Mouse (Mus musculus): Measurements from ENCODE around the gene Naglu. TPM values are rescaled to one million over a fixed set of nuclear protein-coding genes. Genes with fewer than 3 reads are reported as not detected.

Naglu gene
- polyA plus RNA-seq, 1 experiment from 2014 or later = 12.5 TPM

DNA sequence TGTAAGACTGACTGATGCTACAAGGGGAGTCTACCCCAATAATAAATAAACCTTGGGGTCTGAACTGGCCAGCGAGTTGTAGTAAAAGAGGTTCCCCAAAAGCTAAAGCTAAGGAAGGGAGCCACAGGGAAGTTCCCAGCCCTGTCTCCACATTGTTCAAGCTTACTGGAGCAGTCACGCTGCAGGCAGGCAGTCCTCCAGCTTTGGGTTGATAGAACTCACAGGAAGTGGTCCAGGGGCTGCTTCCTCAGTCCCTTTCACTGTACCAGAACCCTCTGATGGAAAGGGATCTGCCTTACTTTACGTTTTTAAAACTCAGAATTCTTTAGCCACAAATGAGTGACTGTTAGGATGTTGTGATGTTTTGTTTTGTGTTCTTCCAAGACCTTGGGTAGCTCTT, 22.3 kb upstream of the Naglu start:
- Histone ChIP-seq H3K9me3 (ENCODE audit: control insufficient read depth, low read length) (no peaks in the 10 kb centered on the region), H3K27ac (replicated peaks in 1 of 2; ENCODE audit: control insufficient read depth in 1 of 2, insufficient read depth in 1 of 2, low read depth in 2 of 2, low read length in 2 of 2) (no peak overlapping the region), H3K4me2 (ENCODE audit: low read length) (no peak overlapping the region), H3K4me3 (ENCODE audit: control insufficient read depth in 1 of 2, insufficient read depth in 1 of 2, low read depth in 1 of 2, low read length in 2 of 2) (no peak overlapping the region), H3K9ac (ENCODE audit: low read length) (no peak overlapping the region), H3K4me1 (ENCODE audit: control insufficient read depth in 2 of 2, insufficient read depth in 2 of 2, low read length in 2 of 2) (peaks cover 2 to 4% of the 10 kb centered on the region in 2 experiments; a peak in 2 of 4 replicates), H3K36me3 (ENCODE audit: control insufficient read depth, insufficient read depth, low read length) (peaks cover 97% of the 10 kb centered on the region), H3K27me3 (ENCODE audit: control insufficient read depth, insufficient read depth, low read length) (no peaks in the 10 kb centered on the region)
- no peak for ATAC-seq (ENCODE audit: insufficient number of reproducible peaks, insufficient read depth, low FRiP score, low read depth)
- 75% methylated on average over 3 of the region's 3 CpGs for WGBS

DNA sequence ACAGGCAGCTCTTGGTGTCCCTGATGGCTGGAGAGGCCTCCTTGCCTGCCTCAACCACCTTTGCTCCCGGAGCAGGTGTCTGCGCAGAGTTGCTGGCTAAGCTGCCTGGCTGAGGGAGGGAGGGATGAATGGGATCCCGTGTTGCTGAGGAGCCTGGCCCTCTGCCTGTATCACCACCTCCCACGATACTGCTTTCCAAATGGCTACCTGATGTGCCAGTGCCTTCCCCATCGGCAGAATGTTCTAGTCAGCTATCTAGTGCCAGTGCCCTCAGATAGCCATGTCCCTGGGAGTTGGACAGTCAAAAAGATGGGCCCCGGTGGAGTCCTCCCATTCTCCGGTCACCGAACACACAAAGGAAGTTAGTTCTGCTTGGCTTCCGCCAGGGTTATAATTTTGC, 19.5 kb upstream of the Naglu start:
- Histone ChIP-seq H3K4me3 (ENCODE audit: control insufficient read depth in 1 of 2, insufficient read depth in 1 of 2, low read depth in 1 of 2, low read length in 2 of 2) (no peak overlapping the region), H3K27ac (replicated peaks in 1 of 2; ENCODE audit: control insufficient read depth in 1 of 2, insufficient read depth in 1 of 2, low read depth in 2 of 2, low read length in 2 of 2) (no peak overlapping the region), H3K4me1 (ENCODE audit: control insufficient read depth in 2 of 2, insufficient read depth in 2 of 2, low read length in 2 of 2) (peaks cover 2 to 5% of the 10 kb centered on the region in 2 experiments; a peak in 2 of 4 replicates), H3K9me3 (ENCODE audit: control insufficient read depth, low read length) (peaks cover 5% of the 10 kb centered on the region; the same call in 1 of the 2 replicates), H3K4me2 (ENCODE audit: low read length) (no peak overlapping the region), H3K36me3 (ENCODE audit: control insufficient read depth, insufficient read depth, low read length) (peaks cover 96% of the 10 kb centered on the region), H3K27me3 (ENCODE audit: control insufficient read depth, insufficient read depth, low read length) (no peaks in the 10 kb centered on the region), H3K9ac (ENCODE audit: low read length) (no peak overlapping the region)
- no peak for ATAC-seq (ENCODE audit: insufficient number of reproducible peaks, insufficient read depth, low FRiP score, low read depth)
- 87% methylated on average over 9 of the region's 9 CpGs for WGBS

DNA sequence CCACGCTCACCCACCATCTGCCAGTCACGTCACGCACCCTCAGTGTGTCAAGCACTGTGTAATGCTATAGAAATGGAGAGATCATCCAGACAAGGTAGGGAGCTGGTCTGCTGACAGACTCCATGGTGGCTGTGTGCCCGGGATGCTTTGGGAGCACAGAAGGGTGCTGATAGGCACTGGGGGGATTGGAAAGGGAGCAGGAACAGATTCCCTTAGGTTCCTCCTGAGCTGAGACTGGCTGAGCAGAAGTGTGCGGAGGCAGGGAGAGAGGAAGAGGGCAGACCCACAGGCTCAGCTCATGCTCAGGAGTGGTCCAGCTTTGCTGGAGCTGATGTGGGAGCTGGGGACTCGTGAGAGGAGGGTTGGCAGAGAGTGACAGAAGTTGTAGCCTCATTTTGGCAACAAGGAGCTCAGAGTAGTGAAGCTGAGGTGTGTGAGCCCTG, 18.7 kb upstream of the Naglu start:
- ATAC-seq (ENCODE audit: insufficient number of reproducible peaks, insufficient read depth, low FRiP score, low read depth) = no peak
- Histone ChIP-seq H3K4me1 (ENCODE audit: control insufficient read depth in 2 of 2, insufficient read depth in 2 of 2, low read length in 2 of 2) (peaks cover 4 to 9% of the 10 kb centered on the region in 2 experiments), H3K9me3 (ENCODE audit: control insufficient read depth, low read length) (peaks cover 5% of the 10 kb centered on the region; the same call in 1 of the 2 replicates), H3K36me3 (ENCODE audit: control insufficient read depth, insufficient read depth, low read length) (peaks cover 96% of the 10 kb centered on the region), H3K9ac (ENCODE audit: low read length) (no peak overlapping the region), H3K4me3 (ENCODE audit: control insufficient read depth in 1 of 2, insufficient read depth in 1 of 2, low read depth in 1 of 2, low read length in 2 of 2) (no peak overlapping the region), H3K27ac (replicated peaks in 1 of 2; ENCODE audit: control insufficient read depth in 1 of 2, insufficient read depth in 1 of 2, low read depth in 2 of 2, low read length in 2 of 2) (no peak overlapping the region; a peak in 1 of 4 replicates), H3K4me2 (ENCODE audit: low read length) (no peak overlapping the region), H3K27me3 (ENCODE audit: control insufficient read depth, insufficient read depth, low read length) (no peaks in the 10 kb centered on the region)
- 74% methylated on average over 6 of the region's 6 CpGs for WGBS

DNA sequence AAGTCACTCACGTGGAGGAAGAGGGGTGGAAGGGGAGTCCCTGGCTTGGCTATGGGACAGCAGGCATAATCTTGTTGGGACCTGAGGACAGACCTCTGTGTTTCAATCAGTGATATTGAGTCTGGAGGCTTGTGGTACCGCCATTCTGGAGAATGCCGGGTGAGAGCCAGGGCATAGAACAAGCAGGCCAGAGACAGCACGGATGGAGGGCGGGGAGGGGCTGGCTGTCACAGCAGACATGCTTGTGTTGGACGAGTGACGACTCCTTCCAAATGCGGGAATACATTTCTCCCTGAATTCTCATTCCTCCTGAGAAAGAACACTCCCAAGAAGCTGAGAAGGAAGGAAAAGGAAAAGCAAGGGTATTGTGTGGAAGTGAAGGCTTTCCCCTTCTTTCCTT, 18.2 kb upstream of the Naglu start:
- H3K4me3 ChIP-seq (ENCODE audit: control insufficient read depth in 1 of 2, insufficient read depth in 1 of 2, low read depth in 1 of 2, low read length in 2 of 2) = no peak overlapping the region
- H3K9ac ChIP-seq (ENCODE audit: low read length) = no peak overlapping the region
- no peak overlapping the region for H3K4me2 ChIP-seq (ENCODE audit: low read length)
- no peaks in the 10 kb centered on the region for H3K27me3 ChIP-seq (ENCODE audit: control insufficient read depth, insufficient read depth, low read length)
- ATAC-seq (ENCODE audit: insufficient number of reproducible peaks, insufficient read depth, low FRiP score, low read depth) = no peak
- H3K36me3 ChIP-seq (ENCODE audit: control insufficient read depth, insufficient read depth, low read length) = peaks cover 96% of the 10 kb centered on the region
- 72% methylated on average over 8 of the region's 8 CpGs for WGBS
- peaks cover 5% of the 10 kb centered on the region; the same call in 1 of the 2 replicates for H3K9me3 ChIP-seq (ENCODE audit: control insufficient read depth, low read length)
- H3K4me1 ChIP-seq (ENCODE audit: control insufficient read depth in 2 of 2, insufficient read depth in 2 of 2, low read length in 2 of 2) = peaks cover 8 to 14% of the 10 kb centered on the region in 2 experiments
- H3K27ac ChIP-seq (replicated peaks in 1 of 2; ENCODE audit: control insufficient read depth in 1 of 2, insufficient read depth in 1 of 2, low read depth in 2 of 2, low read length in 2 of 2) = no peak overlapping the region

DNA sequence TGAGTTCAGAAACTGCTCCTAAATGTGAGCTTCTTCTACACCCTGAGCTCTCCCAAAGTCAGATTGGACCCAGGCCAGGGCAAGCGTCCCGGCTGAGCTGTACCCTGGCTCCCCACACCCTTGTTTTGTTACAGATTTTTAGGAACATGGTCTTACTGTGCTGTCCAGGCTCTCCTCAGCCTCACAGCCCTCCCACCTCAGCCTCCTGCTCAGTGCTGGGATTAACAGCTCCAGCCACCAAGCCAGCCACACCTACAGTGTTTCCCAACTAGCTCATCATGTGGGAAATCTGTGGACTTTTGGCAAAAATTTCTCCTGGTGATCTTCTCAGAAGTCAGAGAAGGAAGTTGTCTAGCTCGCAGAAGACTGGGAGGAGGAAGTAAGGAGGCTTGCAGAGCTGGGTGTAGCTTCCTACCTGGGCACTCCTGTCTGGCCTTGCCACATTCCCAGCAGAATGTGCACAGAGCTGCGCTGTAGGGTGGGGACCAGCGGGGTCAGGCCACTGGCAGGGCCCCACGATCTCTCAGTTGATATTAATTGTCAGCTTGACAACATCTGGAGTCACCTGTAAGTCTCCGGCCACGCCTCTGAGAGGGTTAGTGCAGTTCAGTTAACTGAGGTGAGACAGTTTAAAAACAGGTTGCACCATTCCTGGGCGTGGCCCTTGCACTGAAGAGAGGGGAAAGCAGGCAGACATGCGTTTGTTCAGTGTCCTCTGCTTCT, 16.9 kb upstream of the Naglu start:
- Histone ChIP-seq H3K4me2 (ENCODE audit: low read length) (no peak overlapping the region), H3K27ac (replicated peaks in 1 of 2; ENCODE audit: control insufficient read depth in 1 of 2, insufficient read depth in 1 of 2, low read depth in 2 of 2, low read length in 2 of 2) (0 out of 4 replicates have a peak overlapping the region, but pooled peaks of 1 of the 2 experiments have one; percentile 28), H3K9ac (ENCODE audit: low read length) (peak overlapping the region; percentile 30; the same call in 1 of the 2 replicates), H3K4me3 (ENCODE audit: control insufficient read depth in 1 of 2, insufficient read depth in 1 of 2, low read depth in 1 of 2, low read length in 2 of 2) (no peak overlapping the region), H3K27me3 (ENCODE audit: control insufficient read depth, insufficient read depth, low read length) (no peaks in the 10 kb centered on the region), H3K9me3 (ENCODE audit: control insufficient read depth, low read length) (peaks cover 5% of the 10 kb centered on the region; the same call in 1 of the 2 replicates), H3K4me1 (ENCODE audit: control insufficient read depth in 2 of 2, insufficient read depth in 2 of 2, low read length in 2 of 2) (peaks cover 19 to 27% of the 10 kb centered on the region in 2 experiments), H3K36me3 (ENCODE audit: control insufficient read depth, insufficient read depth, low read length) (peaks cover 87% of the 10 kb centered on the region)
- WGBS = 90% methylated on average over 10 of the region's 10 CpGs
- ATAC-seq (ENCODE audit: insufficient number of reproducible peaks, insufficient read depth, low FRiP score, low read depth) = no peak

DNA sequence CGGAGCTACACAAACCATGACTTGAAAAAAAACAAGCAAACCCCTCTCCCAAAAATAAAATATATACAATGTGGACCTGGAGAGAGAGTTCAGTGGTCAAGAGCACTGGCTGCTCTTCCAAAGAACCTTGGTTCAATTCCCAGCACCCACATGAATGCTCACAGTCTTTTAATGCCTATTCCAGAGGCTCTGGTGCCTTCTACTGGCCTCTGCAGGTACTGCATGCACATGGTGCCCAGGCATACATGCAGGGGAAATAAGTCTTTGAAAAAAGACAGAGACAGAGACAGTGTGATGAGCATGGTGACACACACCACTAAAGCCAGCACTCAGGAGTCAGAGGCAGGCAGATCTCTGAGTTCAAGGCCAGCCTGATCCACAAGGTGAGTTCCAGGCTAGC, 15.8 kb upstream of the Naglu start:
- Histone ChIP-seq H3K27me3 (ENCODE audit: control insufficient read depth, insufficient read depth, low read length) (no peaks in the 10 kb centered on the region), H3K9ac (ENCODE audit: low read length) (no peak overlapping the region), H3K4me1 (ENCODE audit: control insufficient read depth in 2 of 2, insufficient read depth in 2 of 2, low read length in 2 of 2) (peaks cover 26 to 38% of the 10 kb centered on the region in 2 experiments), H3K4me2 (ENCODE audit: low read length) (no peak overlapping the region), H3K9me3 (ENCODE audit: control insufficient read depth, low read length) (peaks cover 5% of the 10 kb centered on the region; the same call in 1 of the 2 replicates), H3K36me3 (ENCODE audit: control insufficient read depth, insufficient read depth, low read length) (peaks cover 76% of the 10 kb centered on the region), H3K4me3 (ENCODE audit: control insufficient read depth in 1 of 2, insufficient read depth in 1 of 2, low read depth in 1 of 2, low read length in 2 of 2) (no peak overlapping the region), H3K27ac (replicated peaks in 1 of 2; ENCODE audit: control insufficient read depth in 1 of 2, insufficient read depth in 1 of 2, low read depth in 2 of 2, low read length in 2 of 2) (no peak overlapping the region)
- ATAC-seq (ENCODE audit: insufficient number of reproducible peaks, insufficient read depth, low FRiP score, low read depth) = no peak
- 91% methylated on average over 1 of the region's 1 CpGs for WGBS

DNA sequence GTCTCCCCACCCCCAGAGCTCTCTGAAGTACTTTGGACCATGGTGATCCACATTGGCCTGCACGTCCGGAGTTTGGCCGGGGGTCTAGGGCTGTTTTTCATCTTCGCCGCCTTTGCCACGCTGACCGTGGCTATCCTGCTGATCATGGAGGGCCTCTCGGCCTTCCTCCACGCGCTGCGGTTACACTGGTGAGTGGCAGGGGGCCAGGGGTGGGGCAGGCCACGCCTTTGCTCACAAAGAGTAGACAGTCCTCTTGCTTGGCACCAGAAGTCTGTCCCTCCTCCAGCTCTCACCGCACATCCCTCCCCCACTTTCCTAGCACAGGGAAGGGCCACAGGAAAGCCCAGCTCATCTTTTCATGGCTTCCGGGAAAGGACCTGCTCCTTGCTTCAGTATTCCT, 14.4 kb upstream of the Naglu start:
- no peak for ATAC-seq (ENCODE audit: insufficient number of reproducible peaks, insufficient read depth, low FRiP score, low read depth)
- no peak overlapping the region for H3K4me3 ChIP-seq (ENCODE audit: control insufficient read depth in 1 of 2, insufficient read depth in 1 of 2, low read depth in 1 of 2, low read length in 2 of 2)
- WGBS = 68% methylated on average over 14 of the region's 14 CpGs
- peaks cover 41 to 52% of the 10 kb centered on the region in 2 experiments for H3K4me1 ChIP-seq (ENCODE audit: control insufficient read depth in 2 of 2, insufficient read depth in 2 of 2, low read length in 2 of 2)
- no peaks in the 10 kb centered on the region for H3K27me3 ChIP-seq (ENCODE audit: control insufficient read depth, insufficient read depth, low read length)
- peak overlapping the region in 1 of 2 experiments; percentile 99; a peak in 1 of 4 replicates for H3K27ac ChIP-seq (replicated peaks in 1 of 2; ENCODE audit: control insufficient read depth in 1 of 2, insufficient read depth in 1 of 2, low read depth in 2 of 2, low read length in 2 of 2)
- H3K4me2 ChIP-seq (ENCODE audit: low read length) = no peak overlapping the region
- H3K9ac ChIP-seq (ENCODE audit: low read length) = peak overlapping the region; percentile 34
- peaks cover 5% of the 10 kb centered on the region; the same call in 1 of the 2 replicates for H3K9me3 ChIP-seq (ENCODE audit: control insufficient read depth, low read length)
- peaks cover 62% of the 10 kb centered on the region for H3K36me3 ChIP-seq (ENCODE audit: control insufficient read depth, insufficient read depth, low read length)

All from heart, embryonic 14.5 days (tissue).